Mouse (Mus musculus) testis, postnatal 10 days (tissue): ENCODE results near the gene Plcb4.
A peak's percentile ranks its signal among the peaks of the same experiment; 100 is the strongest.
"Not testable (repeated sequence)": the region's sequence is repeated elsewhere in the genome, so short reads cannot be mapped to it uniquely, and the experiment has no call there.

Experiments
- DNase-seq: peaks from one replicate; pipeline ENCODE4 v3.0.0; 2021; ENCODE audit warnings: low spot score

The Plcb4 gene

DNA sequence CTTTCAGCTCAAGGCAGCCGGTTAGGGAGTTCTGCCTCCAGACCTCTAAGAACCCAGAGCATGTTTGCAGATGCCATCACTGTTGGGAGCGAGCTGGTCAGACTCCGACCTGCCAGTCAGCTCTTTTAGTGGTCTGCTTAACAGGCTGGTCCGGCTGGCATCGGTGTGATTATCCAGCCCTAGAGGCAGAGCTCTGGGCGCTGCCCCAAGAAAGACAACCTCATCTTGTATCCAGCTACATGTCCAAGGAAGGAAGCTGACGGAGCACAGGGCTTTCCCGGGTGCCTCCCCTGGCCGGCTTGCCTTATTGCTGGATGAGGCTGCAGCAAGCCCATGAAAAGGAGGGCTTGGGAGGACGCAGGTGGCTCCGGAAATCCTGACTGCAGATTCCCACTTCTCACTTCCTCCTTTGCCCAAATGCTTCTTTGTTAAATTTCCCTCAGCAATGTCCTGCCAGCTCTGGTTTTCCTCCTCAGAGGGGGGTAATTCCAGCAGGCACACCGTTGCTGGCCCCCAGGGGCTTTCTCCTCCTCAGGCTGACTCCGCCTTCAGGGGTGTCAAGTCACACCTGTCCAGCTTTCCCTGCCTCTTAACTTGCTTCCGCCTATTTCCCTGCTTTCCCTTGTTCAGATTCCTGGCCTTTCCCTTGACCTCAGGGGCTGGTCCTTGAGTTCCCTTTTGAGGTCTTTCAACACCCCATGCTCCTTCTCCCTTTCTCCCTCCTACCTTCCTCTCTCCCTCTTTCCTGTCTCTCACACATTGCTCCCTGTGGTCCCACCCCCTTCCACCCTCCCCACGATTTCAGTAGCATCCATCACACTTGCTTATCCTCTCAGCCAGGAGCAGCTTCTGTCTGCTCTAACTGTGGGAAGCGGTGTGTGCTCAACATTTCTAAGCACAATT is 58.7 kb downstream of the Plcb4 start:
- peak; percentile 60 for DNase-seq

DNA sequence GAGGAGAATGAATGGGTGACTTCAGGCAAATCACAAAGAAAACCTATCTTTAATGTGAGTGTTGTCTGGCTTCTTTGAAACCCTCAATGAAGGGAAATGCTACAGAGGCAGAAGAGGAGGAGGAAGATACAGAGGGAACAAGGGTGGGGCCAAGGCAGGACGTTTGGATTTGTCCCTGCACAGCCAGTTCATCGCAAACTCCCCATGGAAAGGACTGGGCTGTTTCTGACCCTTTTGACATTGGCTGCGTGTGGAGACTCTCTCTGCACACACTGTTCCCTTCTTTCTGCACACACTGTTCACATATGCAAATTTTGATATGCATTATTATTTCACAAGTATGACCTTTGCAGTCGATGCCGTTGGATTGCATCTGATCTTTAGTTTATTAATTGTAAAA is 63.3 kb downstream of the Plcb4 start:
- DNase-seq: no peak

DNA sequence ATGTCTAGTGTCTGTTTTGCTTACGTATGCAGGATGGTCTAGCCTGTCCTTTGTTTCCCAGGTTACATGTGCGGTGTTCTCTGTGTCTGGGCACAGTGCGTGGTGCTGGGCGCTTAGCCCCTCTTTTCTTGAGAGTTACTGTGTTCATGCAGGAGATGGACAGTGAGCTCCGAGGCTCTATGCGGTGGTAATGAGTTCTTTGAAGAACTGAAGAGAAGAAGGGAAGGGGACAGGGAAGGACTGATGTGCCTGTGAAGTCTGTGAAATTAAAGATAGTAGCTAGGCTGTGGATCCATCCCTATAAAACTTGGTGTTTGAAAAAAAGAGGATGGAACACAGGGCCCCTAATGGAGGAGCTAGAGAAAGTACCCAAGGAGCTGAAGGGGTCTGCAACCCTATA is 64.6 kb downstream of the Plcb4 start:
- no peak for DNase-seq

DNA sequence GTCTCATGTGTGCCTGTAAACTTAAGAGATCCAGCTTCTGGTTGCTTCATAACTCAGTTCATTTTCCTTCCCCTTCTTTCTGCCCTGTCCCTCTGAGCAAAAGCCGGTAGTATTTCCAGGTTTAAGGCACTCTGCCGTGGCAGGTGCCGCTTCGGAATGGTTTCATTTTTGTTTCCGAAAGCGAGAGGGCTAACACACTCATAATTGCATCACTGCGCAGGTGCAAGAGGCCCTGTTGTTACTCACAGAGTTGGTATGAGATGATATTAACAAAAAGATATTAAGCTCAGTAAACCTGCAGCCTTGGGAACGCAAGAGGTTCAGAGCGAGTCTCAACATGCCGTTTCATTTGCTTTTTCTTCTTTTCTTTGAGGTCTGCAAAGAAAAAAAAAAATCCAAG is 65.7 kb downstream of the Plcb4 start:
- no peak for DNase-seq

DNA sequence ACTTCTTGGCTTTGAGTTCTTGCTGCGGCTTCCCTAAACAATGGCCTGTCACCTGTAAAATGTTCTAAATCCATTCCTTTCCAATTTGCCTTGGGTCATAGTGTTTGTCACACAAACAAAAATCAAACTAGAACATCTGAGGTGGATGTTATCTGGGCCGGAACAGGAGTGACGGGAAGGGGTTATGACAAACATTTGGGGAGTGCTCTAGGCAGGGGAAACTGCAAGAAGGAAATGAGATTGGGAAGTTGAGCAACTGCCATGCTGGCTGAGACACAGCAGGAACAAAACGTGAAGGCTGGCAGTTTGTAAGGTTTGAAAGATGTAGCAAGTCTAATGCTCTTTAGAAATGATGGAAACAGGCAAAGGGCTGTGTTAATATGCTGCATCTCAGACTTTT is 66.6 kb downstream of the Plcb4 start:
- no peak for DNase-seq

DNA sequence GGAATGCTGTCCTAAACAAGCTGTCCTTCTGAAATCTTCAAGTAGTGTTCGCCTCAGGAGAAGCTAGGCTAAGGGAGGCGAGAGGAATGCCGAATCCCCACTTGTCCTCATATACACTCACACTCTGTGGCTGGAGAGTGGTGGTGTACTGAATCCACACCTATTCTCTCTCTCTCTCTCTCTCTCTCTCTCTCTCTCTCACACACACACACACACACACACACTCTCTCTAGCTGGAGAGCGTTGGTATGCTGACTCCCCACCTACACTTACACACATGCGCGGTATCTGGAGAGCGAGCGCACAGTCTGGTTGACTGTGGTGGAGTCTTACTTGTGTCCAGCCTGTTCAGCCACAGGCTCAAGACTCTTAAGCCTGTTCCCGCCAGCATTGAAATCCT is 68.3 kb downstream of the Plcb4 start:
- DNase-seq: no peak

DNA sequence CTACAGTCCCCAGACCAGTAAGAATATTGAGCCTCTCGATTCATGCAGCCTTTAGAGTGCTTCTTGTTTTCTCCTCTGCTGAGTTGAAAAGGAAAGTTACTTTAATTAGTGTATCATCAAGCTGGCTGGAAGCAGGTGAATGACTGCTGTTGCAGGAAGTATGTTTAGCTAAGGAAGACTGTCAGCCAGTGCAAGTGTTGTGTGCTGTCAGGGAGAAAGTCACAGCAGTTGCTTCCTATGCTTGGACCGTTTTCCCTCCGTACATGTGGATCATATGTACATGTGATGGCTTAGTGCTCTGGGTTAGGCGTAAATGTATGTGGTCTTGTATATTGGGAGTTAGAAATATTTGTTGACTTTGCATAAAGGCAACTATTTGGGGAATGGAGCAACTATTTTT is 69.1 kb downstream of the Plcb4 start:
- no peak for DNase-seq

DNA sequence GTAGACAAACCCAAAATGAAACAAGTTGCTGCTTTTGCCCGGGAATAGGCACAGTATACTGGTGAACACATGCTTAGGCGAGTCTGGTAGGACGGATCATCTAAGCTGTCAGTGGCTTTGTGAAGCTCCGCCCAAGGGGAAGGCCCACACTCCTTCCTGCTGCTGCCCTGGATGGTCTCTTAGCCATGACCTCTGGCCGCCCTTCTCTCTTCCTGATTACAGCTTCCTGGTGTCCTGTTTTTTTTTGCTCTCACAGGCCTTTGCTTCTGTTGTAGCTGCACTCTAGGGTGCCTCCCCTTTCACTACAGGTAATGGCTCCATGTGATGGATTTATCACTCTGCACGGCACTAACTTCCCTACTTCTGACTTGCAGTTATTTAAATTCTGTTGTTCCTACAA is 72.8 kb downstream of the Plcb4 start:
- no peak for DNase-seq

DNA sequence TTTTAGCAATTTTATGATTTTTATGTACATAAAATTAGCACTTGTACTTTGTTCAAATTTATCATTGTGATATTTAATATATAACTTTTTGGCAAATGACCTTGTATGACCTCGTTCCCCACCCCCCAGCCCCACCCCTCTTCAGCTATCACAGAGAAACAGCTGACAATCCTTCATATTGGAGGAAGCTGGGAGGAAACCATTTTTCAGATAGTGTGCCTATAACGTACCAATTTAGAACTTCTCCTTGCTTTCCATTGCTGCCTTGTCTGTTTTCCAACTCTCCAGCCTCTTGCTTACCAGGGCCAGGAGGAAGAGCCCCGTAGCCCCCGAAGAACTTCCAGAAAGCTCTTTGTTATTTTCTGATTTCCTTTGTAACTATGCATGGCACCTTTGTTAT is 73.8 kb downstream of the Plcb4 start:
- no peak for DNase-seq

DNA sequence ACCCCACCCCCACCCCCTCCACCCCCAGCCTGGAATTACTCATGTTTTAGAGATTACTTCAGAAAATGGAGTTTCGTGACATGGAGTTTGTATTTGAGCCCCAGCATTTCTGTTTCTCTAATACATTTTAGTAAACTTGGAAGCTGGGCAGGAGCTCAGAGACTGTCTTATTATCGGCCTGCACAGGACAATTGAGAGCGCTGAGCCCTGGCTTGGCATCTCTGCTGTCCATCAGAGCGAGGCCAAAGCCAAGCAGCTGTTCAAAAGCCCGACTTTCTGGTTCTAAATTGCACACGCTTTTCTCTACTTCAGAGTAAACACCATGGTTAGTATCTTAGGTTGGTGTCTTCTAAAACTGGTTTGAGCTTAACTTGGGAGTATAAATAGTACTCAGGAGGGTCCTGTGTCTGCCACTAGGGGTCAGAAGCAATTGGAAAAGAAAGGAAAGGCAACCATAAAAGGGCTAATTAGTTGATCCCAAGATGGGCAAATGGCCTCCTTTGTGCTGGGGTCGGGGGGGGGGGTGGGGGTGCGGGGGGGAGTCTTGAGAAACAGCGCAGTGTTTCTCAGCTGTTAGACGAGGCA is 75.2 kb downstream of the Plcb4 start:
- no peak for DNase-seq

DNA sequence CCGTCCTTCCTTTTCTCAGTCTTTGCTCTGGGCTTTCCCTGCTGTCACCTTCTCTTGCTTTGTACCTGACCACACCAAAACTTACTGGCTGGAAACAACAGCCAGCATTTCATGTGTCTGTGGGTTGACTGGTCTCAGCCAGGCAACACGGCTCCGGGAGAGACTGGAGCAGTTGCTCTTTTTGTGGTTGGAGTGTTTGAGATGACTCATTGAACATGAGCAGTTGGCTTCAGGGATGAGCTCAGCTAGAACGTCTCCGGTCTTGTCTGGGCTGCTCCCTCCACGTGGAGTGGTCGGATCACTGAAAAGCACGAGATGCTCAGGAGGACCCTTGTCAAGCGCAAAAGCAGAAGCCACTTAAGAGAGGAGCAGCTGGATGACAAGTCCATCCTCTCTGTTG is 78.7 kb downstream of the Plcb4 start:
- DNase-seq: no peak

DNA sequence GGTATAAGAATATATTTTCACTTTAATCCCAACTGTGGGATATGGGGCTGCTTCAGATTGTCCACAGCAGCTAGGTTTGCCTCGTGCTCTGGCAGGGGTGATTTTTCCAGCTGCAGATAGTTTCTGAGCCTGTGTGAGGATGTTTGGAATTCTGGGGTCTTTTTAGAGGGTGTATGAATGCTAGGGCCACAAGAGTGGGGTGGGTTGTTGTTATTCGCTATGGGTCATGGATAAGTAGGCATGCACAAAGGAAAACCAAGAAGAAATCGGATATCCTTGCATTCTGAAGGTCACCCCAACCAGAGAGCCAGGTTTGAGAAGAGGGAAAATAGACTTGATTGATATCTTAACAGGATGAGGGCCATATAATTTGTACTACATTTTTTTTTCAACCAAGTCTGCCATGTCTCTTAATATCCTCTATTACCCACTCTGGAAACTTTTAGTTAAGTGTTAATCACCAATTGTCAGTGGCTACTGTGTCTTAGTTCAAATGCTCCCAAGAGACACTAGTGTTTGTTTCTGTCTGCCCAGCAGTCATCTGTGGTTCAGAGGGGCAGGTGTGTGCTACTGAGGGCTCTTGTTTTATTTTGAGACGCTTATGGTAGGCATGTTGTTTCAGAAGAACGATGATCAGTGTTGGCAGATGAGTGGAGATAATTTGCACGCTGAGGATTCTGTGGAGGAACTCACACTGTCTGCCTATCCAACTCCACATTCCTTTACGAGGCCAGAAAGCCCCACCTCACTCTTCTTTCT is 79.4 kb downstream of the Plcb4 start:
- DNase-seq: not testable (repeated sequence)

DNA sequence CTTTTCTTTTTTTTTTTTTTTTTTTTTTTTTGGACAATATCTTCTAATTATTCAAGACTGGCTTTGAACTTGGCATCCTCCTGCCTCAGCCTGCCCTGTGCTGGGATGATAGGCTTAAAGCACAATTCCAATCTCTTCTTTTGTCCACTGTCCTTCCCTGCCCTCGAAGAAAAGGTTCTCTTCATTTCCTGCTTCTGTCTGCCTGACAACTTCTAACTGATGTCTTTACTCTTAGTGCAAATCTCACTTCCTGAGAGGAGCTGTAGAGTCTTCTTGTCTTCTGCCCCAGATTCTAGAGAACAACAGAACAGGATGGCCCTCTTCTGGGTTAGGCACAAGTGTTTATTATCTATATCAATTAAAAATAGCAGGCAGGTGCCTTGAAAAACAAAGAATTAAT is 80.1 kb downstream of the Plcb4 start:
- DNase-seq: no peak

DNA sequence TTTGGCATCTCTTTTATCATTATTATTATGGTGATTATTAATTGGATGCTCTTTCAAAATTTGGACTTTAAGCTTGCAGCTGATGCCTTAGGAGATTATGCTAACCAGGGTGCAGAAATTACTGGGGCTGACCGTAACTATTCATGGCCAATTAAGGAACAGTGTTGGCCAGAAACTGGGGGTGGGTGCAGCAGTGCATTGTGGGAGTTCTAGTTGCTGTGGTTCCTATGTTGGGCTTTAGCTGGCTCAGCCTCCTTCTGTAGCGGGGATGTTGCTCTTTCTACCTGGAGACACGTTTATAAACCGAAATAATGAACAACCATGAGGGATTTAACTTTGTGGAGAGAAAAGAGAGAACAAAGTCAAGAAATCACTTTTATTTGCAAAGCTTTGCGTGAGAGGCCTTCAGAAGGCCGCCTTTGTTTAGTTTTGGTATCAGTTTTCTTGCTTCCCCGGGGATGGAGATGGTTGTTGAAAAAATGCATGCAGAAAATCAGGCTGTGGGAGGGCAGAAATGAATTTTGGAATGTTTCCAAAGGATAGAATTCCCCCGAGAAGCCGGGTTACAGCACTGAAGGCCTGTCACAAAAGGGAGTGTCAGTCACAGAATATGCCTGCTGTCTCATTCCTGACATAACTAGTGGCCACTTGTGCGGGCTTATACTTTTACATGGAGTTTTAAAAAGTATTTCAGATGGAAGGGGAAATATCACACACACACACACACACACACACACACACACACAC is 84.3 kb downstream of the Plcb4 start:
- peak; percentile 58 for DNase-seq

DNA sequence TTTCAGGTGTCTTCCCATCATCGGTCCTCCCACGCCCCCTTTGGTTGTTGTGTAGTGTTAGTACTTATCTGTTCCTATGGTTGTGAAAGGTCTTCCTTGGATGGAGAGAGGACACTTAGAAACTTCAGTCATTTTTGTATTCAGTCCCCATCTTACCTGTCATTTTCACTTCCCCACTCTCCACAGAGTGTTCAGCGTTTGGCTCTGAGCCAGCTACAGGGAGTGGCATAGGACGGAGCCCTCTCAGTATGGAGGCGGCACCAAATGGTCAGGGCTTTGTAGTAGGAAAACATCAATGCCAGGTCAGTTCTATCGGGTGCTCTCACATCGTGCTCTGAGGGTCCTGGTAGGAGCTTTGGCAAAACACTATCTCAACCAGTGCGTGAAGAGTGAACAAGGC is 85.9 kb downstream of the Plcb4 start:
- no peak for DNase-seq

DNA sequence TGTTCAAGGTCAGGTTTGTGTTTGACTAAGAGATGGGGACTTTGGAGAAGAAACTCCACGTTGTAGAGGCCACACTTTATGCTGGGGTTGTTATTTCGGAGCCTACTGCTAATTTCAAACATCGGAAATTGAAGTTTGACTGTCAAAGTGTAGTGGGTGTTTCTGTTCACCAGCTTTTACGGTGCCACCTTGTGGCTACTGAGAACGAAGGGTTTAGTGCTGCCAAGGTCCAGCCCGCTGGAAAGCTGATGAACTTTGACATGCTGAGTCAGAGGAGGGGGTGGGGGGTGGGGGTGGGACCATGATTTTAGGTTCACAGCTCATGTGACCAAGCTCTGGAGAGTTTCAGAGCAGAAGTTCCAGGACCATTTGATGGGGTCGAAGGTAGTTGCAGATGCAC is 86.3 kb downstream of the Plcb4 start:
- no peak for DNase-seq

DNA sequence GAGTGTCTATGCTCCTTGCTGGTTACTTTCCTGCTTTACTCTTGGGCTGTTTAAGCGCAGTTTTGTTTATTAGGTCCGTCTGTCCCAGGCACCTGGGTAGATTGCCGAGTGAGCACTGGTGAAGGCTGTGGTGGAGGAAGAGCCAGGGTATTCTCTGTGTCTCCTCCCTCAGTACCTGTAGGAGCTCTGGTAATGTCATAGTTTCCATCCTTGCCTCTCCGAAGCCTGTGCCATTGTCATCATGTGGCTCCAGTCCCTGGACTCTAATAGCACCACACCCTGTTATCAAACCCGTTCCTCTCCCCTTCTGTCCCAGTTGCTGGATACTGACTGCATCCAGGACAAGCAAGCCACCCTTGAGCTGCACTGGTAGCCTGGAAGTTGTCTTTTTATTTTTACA is 89.6 kb downstream of the Plcb4 start:
- no peak for DNase-seq

DNA sequence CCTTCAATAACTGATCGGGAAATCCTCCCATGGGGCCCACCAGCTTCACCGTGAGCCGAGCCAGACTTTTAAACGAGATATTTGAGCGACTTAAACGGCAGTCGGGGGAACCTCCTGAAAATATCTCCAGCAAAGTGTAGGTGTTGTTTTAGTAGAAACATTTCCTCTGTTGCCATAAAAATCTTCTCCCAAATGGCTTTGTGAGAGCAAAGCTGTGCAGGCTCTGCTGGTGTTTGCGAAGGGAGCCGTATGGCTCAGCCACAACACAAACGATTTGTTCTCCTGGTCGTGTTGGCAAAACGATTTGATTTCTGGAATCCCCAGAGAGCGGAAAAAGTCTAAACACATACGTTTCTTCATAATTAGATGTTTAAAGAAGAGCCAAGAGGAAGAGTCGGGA is 90.8 kb downstream of the Plcb4 start:
- no peak for DNase-seq

DNA sequence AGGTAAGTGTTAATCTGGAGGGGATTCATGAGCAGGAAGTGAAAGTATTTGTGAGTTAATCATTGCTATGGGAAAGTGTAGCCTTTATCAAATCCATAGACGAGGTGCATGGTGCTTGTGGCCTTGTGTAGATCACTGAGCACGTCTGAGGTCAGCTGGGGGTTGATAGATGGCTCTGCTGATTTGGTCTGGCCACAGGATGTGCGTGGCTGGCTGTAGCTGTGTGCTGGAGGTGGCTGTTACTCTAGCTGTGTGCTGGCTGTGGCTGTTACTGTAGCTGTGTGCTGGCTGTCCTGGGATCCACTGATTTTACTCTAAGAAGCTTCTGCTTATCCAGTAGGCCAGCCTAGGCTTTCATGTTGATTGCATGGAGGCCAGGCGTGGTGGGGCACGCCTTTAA is 91.9 kb downstream of the Plcb4 start:
- DNase-seq: no peak

DNA sequence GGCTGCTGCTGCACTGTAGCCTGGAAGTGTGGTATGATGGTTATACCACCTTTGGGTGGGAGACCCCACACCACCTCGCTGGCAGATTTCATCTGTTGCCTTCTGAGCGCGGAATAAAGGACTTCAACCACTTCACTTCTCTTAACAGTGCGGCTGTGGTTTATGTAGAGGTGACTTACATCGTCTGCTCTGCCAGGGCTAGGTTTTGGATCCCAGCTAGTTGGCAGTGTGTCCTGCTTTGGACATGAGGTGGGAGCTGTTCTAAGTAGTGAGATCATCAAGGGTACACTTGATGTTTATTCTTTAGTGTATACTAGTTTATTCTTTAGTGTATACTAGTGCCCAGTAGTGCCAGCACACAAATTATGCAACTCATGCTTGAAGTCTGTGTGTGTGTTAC is 97.0 kb downstream of the Plcb4 start:
- no peak for DNase-seq

DNA sequence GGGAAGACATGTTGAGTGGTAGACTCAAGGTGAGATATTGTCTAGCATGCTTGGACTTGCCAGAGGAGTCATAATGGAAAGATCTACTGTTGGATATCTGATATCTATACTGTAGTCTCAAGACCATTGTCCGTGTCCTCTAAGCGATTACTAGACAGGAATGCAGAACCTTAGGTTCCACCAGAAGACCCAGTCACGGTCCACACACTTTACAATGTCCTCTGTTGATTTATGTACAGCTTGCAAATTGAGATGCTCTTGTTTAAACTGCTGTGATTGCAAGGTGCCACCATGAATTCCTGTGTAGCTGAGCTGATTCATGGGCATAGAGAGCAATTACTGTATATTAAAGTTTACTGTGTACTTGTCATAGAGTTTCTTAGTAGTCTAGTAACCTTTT is 98.7 kb downstream of the Plcb4 start:
- DNase-seq: no peak

DNA sequence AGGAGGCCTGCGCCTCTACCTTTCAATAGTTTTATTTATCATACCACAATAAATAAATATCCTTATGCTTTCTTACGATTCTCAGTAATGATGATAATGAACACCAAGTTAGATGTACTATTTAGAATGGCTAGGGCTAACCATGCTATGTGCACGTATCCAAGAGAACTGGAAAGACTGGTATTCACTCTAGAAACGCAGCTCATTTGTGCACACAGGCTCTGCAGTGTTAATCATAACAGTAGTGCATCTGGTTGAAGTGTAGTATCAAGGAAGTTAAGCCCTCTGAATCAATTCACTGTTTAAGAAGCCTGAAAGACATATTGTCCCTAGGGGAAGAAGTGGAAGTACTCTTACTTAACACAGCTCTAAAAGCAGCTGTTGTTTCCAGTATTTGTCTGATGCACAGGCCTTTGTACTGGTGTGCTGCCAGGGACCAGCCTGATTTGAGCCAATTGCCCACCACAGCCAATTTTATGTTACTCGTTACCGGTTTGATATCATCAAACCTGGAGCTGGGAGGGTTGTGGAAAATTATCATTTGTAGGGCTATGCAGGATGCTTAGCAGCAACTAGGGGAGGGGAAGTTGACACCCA is 100.8 kb downstream of the Plcb4 start:
- DNase-seq: no peak
